Mouse (Mus musculus): ENCODE measurements around the gene Olfr974.
"Not testable (repeated sequence)": the region's sequence is repeated elsewhere in the genome, so short reads cannot be mapped to it uniquely, and the experiment has no call there.

The Olfr974 gene

GRCm38 (mm10) chr9:39937201-39937600 lies at the start of gene Olfr974:
TSS of gene Olfr974 (plus strand) at chr9:39937501.
- no peak for DNase-seq

DNA sequence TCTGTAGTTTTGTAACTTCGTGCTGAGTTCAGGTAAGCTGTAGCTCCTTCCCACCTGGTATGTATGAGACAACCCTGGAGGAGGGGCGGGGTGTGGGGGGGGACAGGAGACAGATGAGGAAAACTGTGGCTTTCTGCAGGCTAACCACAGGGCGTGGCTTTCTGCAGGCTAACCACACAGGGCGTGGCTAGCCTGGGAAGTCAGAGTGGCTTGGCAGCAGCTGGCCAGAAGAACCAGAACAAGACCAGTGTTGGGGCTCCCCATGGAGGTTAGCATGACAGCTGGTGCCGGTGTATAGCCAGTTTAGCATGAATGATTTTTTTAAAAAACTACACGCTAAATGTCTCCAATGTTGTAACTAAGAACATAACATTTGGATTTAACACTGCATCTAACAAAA lies 32.2 kb upstream of the Olfr974 start:
- DNase-seq: no peak

GRCm38 (mm10) chr9:39907036-39907435 lies 30.3 kb upstream of the Olfr974 start, which contains the start of gene Olfr229:
TSS of gene Olfr229 (plus strand) at chr9:39907336.
- DNase-seq: no peak

DNA sequence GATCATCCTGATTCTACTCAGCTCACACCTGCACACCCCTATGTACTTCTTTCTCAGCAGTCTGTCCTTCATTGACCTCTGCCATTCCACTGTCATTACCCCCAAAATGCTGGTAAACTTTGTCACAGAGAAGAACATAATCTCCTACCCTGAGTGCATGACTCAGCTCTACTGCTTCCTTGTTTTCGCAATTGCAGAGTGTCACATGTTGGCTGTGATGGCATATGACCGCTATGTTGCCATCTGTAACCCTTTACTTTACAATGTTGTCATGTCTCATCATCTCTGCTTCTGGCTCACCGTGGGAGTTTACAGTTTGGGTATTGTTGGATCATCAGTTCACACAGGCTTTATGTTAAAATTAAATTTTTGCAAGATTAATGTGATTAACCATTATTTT lies 27.4 kb upstream of the Olfr974 start:
- DNase-seq: no peak

- not testable (repeated sequence) for DNase-seq
Measured at GRCm38 (mm10) chr9:39927975-39928836, 9.1 kb upstream of the Olfr974 start.

DNA sequence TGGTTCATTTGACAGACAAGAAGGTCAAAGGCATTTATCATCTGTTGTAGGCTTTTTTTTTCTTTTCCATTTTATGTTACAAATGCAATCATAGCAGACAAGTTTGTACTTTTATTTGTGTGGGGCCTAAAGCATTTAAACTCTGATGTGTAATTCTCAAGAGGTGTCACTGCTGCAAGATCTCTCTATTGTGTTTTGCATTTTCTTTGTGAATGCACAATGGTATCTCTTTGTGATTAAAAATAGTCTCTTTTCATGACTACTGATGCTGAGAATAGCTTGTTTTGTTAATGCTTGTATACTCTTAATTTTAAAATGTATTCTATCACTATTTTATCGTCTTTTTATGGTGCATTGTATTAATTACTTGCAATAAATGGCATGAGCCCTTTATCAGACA lies 8.5 kb upstream of the Olfr974 start:
- DNase-seq: not testable (repeated sequence)

- DNase-seq: no peak
Measured at GRCm38 (mm10) chr9:39951946-39952345, 14.6 kb downstream of the Olfr974 start, which contains the start of gene Olfr975. TSS of gene Olfr975 (minus strand) at chr9:39952046.

GRCm38 (mm10) chr9:39961033-39961432 lies 23.7 kb downstream of the Olfr974 start, which contains the start of gene Olfr976:
TSS of gene Olfr976 (minus strand) at chr9:39961133.
- not testable (repeated sequence) for DNase-seq

GRCm38 (mm10) chr9:39976581-39977145 lies 39.4 kb downstream of the Olfr974 start:
- DNase-seq: not testable (repeated sequence)

DNA sequence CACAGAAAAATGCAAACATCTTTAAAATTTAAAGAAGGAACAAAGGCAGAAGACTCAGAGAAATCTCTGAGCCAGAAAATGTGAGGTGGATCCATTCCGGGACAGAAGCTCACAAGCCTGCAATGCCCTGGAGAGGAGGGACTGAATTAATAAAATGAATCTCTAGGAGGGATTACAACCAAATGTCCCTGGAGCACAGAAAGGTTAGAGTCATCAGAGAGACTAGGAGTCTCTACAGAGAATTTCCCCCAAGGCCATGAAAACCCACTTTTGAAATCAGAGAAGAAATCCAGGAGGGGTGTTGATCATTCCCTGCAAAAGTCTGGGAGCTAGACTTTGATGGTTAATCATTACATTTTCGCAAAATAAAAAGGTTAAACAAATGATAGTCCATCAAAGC lies 54.5 kb downstream of the Olfr974 start, which contains the start of gene Olfr978:
Olfr978 (plus strand) TSS at position 301 of the 400 bp plus-strand sequence.
- no peak for DNase-seq
